Mouse (Mus musculus): ENCODE measurements around the gene Mmp14. TPM values are rescaled to one million over a fixed set of nuclear protein-coding genes. Genes with fewer than 3 reads are reported as not detected.

The Mmp14 gene
- polyA plus RNA-seq, 1 experiment from 2014 or later: 183 TPM

DNA sequence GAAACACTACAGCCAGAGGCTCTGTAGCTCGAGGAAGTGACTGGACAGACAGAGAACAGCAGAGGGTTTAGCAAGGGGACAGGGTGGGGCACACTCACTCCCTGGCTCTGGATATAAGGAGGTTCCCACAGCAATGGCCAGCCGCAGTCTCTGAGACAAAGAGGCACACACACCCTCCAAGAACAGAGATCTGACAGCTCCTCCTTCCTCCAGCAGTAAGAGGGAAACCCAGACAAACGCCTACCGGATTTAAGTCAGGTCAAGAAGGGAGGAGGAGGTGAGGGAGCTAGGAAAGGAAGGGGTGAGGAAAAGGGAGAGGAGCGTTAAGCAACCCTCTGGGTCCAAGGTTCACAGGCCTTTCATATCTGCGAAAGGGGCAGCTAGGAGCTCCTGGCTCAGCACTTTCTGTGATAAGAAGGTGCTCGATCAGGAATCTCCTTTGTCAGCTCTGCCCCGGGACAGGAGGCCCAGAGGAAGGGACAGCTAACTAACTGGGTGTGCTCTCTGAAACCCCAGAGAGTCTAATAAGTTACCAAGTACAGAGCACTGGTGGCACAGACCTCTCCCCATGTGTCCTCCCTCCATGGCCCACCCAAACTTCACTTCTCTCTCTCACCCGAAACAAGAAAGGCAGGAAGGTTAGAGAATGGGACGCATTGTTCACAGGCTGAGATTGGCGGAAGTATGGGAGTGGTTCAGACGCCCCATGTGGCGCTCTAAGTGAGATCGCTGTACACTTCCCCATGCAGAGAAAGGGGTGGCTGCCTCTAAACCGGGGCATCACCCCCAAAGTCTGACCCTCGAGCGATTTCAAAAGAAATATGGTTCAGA, 21.2 kb upstream of the Mmp14 start:
- peak overlapping the region; percentile 55 for H3K9ac ChIP-seq (ENCODE audit: low read length)
- H3K4me2 ChIP-seq (ENCODE audit: low read depth, low read length): peak overlapping the region; percentile 41
- peak; percentile 50 for ATAC-seq (ENCODE audit: low read depth)
- no peaks in the 10 kb centered on the region for H3K36me3 ChIP-seq (ENCODE audit: control insufficient read depth, insufficient read depth, low read length)
- no peaks in the 10 kb centered on the region for H3K27me3 ChIP-seq (ENCODE audit: control insufficient read depth, insufficient read depth, low read depth, low read length)
- no peaks in the 10 kb centered on the region for H3K9me3 ChIP-seq (ENCODE audit: control insufficient read depth, low read length)
- 25% methylated on average over 17 of the region's 17 CpGs for WGBS
- peak overlapping the region; percentile 15; the same call in 1 of the 2 replicates for H3K4me3 ChIP-seq (ENCODE audit: low read length)
- H3K4me1 ChIP-seq (replicated peaks; ENCODE audit: control insufficient read depth, insufficient read depth, low read length): peaks cover 27% of the 10 kb centered on the region
- peak overlapping the region; percentile 89 for H3K27ac ChIP-seq (ENCODE audit: low read length)

DNA sequence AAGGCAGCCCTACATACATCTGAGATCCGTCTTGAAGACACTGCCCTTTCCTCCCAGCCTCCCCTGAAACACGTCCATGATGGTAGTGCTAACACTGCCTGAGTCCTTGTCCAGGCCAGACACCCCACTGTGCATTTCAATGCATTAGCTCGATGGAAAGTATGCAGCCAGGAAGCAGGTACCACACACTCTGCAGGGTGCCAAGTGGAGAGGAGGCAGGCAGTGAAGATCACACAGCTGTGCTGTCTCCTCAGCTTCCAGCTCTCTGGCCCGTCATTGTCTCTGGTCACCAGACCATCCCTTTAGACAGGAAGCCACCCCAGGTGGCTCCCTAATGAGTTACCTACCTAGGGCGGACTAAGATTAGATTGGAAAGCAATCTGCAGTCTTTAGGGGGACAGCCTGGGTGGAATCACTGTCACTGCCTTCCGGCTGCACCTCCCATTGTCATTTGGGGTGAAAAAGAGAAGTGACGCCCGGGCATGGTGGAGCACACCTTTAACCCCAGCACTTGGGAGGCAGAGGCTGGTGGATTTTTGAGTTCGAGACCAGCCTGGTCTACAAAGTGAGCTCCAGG, 19.3 kb upstream of the Mmp14 start:
- no peak for ATAC-seq (ENCODE audit: low read depth)
- WGBS: 71% methylated on average over 9 of the region's 9 CpGs
- Histone ChIP-seq H3K4me3 (ENCODE audit: low read length) (no peak overlapping the region), H3K9ac (ENCODE audit: low read length) (no peak overlapping the region), H3K27ac (ENCODE audit: low read length) (no peak overlapping the region), H3K27me3 (ENCODE audit: control insufficient read depth, insufficient read depth, low read depth, low read length) (no peaks in the 10 kb centered on the region), H3K4me2 (ENCODE audit: low read depth, low read length) (no peak overlapping the region), H3K4me1 (replicated peaks; ENCODE audit: control insufficient read depth, insufficient read depth, low read length) (peaks cover 35% of the 10 kb centered on the region), H3K36me3 (ENCODE audit: control insufficient read depth, insufficient read depth, low read length) (no peaks in the 10 kb centered on the region), H3K9me3 (ENCODE audit: control insufficient read depth, low read length) (no peaks in the 10 kb centered on the region)

DNA sequence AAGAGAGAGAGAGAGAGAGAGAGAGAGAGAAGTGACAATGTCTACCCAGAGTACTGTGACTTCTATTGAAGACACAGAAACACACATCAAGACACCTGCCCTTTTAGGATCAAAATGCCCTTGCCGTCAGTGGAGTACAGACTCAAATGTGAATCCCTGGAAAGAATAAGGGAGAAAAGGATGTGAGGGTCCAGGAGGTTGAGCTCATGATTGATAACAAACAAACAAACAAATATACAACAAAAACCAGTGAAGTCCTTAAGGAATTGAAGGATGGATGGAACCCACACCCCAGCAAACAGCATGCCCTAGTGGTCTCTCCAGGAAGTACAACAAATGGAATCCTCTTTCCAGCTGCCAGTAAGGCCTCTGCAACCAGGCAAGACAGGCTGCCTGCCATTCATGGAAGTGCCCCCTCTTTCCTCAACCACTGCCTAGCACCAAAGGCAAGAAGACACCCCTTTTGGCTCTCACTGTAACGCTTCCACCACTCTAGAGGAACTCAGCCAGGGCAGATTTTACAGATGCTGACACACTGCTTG, 18.7 kb upstream of the Mmp14 start:
- no peak for ATAC-seq (ENCODE audit: low read depth)
- peaks cover 41% of the 10 kb centered on the region for H3K4me1 ChIP-seq (replicated peaks; ENCODE audit: control insufficient read depth, insufficient read depth, low read length)
- peak overlapping the region; percentile 33; the same call in 1 of the 2 replicates for H3K4me3 ChIP-seq (ENCODE audit: low read length)
- no peaks in the 10 kb centered on the region for H3K9me3 ChIP-seq (ENCODE audit: control insufficient read depth, low read length)
- peak overlapping the region; percentile 93 for H3K27ac ChIP-seq (ENCODE audit: low read length)
- peak overlapping the region; percentile 51 for H3K4me2 ChIP-seq (ENCODE audit: low read depth, low read length)
- 49% methylated on average over 2 of the region's 2 CpGs for WGBS
- H3K9ac ChIP-seq (ENCODE audit: low read length): peak overlapping the region; percentile 16; the same call in 1 of the 2 replicates
- H3K27me3 ChIP-seq (ENCODE audit: control insufficient read depth, insufficient read depth, low read depth, low read length): no peaks in the 10 kb centered on the region
- H3K36me3 ChIP-seq (ENCODE audit: control insufficient read depth, insufficient read depth, low read length): no peaks in the 10 kb centered on the region

DNA sequence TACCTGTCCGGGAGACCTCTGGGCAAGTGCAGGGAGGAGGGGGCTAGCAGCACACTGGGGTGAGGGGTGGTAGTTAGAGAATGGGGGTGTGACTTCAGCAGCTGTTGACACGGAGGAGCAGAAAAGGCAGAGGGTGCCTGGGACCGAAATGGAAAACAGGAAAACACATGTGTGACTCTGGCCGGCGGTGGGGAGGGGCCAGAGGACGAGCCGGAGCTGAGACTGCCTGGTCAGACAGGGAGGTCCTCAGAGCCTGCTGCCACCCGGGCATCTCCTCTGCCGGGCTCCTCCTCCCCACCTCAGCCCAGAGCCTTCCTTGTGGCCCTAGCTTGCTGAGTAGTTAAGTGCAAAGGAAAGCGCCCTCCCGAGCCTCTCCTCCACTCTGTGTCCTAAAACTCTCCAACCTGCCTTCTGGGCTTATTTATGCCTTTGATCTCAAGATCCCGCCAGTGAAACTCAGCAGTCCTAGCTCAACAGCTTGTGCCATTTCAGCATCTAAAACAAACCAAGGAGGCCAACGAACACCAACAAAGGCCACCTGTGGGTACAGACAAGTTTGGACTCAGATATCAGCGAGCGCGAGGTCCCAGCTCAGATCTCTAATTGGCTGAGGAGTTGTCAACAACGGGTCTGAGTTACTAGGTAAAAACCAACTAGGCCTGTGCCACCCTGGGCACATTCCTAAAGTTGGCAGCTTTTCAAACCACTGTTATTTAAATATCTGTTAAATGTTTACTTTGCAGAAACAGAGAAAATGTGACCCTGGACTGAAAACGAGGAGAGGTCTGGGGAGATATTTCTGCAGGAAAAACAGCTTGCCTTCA, 17.3 kb upstream of the Mmp14 start:
- Histone ChIP-seq H3K4me3 (ENCODE audit: low read length) (peak overlapping the region; percentile 33), H3K4me2 (ENCODE audit: low read depth, low read length) (peak overlapping the region; percentile 51), H3K36me3 (ENCODE audit: control insufficient read depth, insufficient read depth, low read length) (no peaks in the 10 kb centered on the region), H3K27ac (ENCODE audit: low read length) (peak overlapping the region; percentile 93), H3K9me3 (ENCODE audit: control insufficient read depth, low read length) (no peaks in the 10 kb centered on the region), H3K27me3 (ENCODE audit: control insufficient read depth, insufficient read depth, low read depth, low read length) (no peaks in the 10 kb centered on the region), H3K4me1 (replicated peaks; ENCODE audit: control insufficient read depth, insufficient read depth, low read length) (peaks cover 41% of the 10 kb centered on the region), H3K9ac (ENCODE audit: low read length) (peak overlapping the region; percentile 23)
- 8% methylated on average over 18 of the region's 18 CpGs for WGBS
- peak; percentile 56 for ATAC-seq (ENCODE audit: low read depth)

DNA sequence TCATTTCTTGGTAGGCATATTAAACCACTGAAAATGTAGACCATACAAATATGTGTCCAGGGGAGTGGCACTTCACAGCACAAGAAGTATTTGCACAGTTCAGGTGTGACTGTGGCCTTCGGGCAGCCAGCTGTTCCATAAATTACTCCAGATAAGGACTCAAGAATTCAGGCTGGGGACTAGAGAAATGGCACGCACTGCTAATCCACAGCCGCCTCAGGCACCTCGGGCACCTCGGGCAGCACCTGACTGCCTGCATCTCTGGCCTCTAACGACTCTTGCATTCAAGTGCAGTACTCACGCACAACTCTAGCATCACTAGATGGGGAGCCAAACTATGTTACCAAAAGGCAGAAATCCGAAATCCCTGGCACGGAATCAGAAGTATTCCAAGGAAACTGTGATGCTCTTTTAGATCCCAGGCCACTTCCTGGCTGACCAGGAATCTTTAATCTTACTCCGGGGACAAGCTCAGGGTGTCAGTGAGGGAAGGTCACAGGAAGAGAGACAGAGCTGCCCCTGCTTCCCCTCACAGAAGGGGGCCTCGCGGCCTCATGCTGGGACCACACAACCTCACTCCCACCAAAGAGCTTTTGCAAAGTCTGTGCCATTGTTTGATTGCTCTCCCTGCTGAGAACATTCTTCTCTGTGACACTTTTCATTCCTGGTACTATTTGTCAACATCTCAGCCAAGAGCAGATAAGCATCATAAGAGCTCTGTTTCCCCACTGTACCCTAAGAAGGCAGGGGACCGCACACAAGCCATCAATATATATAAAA, 16.0 kb upstream of the Mmp14 start:
- no peak overlapping the region for H3K4me3 ChIP-seq (ENCODE audit: low read length)
- H3K9me3 ChIP-seq (ENCODE audit: control insufficient read depth, low read length): no peaks in the 10 kb centered on the region
- H3K4me2 ChIP-seq (ENCODE audit: low read depth, low read length): 0 out of 2 replicates have a peak overlapping the region, but pooled peaks have one; percentile 2
- H3K36me3 ChIP-seq (ENCODE audit: control insufficient read depth, insufficient read depth, low read length): no peaks in the 10 kb centered on the region
- ATAC-seq (ENCODE audit: low read depth): peak; percentile 64
- H3K27ac ChIP-seq (ENCODE audit: low read length): peak overlapping the region; percentile 93
- H3K4me1 ChIP-seq (replicated peaks; ENCODE audit: control insufficient read depth, insufficient read depth, low read length): peaks cover 33% of the 10 kb centered on the region
- H3K9ac ChIP-seq (ENCODE audit: low read length): no peak overlapping the region
- H3K27me3 ChIP-seq (ENCODE audit: control insufficient read depth, insufficient read depth, low read depth, low read length): no peaks in the 10 kb centered on the region
- WGBS: 20% methylated on average over 13 of the region's 13 CpGs

DNA sequence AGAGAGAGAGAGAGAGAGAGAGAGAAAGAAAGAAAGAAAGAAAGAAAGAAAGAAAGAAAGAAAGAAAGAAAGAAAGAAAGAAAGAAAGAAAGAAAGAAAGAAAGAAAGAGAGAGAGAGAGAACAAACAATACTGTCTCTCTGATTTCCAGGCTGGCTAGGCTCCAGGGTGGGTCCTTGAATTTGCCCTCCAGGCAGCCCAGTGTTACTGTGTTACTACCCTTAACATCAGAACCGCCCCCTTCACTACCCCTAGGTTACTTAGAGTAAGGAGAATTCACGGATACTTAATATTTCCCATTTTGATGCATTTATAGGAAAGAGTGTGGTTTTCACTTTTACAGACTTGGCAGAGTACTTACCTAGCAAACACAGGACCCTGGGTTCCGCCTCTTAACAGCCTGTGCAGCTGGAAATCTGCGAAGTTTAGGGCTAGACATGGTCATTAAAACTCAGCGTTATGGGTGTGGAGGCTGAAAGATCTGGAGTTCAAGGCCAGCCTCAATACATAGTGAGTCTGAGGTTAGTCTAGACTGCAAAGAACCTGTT, 15.1 kb upstream of the Mmp14 start:
- Histone ChIP-seq H3K4me3 (ENCODE audit: low read length) (no peak overlapping the region), H3K4me2 (ENCODE audit: low read depth, low read length) (no peak overlapping the region), H3K9ac (ENCODE audit: low read length) (no peak overlapping the region), H3K27me3 (ENCODE audit: control insufficient read depth, insufficient read depth, low read depth, low read length) (no peaks in the 10 kb centered on the region), H3K9me3 (ENCODE audit: control insufficient read depth, low read length) (no peaks in the 10 kb centered on the region), H3K36me3 (ENCODE audit: control insufficient read depth, insufficient read depth, low read length) (no peaks in the 10 kb centered on the region), H3K27ac (ENCODE audit: low read length) (peak overlapping the region; percentile 19), H3K4me1 (replicated peaks; ENCODE audit: control insufficient read depth, insufficient read depth, low read length) (peaks cover 33% of the 10 kb centered on the region)
- no peak for ATAC-seq (ENCODE audit: low read depth)
- WGBS: 42% methylated on average over 5 of the region's 5 CpGs

DNA sequence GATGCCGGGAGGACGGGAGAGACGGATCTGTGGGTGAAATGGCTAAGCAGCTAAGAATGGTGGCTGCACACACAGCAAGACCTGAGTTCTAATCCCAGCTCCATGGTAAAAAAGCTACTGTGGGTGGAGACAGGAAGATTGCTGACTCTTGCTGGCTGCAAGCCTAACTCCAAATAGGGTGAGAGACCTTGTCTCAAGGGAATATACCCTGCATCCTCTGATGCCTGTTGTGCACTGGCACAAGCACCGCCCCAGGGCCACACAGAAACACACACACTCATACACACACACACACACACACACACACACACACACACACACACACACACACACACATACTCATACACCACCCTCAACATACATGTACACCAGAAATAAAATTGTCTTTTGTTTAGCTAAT, 14.6 kb upstream of the Mmp14 start:
- no peak overlapping the region for H3K4me2 ChIP-seq (ENCODE audit: low read depth, low read length)

DNA sequence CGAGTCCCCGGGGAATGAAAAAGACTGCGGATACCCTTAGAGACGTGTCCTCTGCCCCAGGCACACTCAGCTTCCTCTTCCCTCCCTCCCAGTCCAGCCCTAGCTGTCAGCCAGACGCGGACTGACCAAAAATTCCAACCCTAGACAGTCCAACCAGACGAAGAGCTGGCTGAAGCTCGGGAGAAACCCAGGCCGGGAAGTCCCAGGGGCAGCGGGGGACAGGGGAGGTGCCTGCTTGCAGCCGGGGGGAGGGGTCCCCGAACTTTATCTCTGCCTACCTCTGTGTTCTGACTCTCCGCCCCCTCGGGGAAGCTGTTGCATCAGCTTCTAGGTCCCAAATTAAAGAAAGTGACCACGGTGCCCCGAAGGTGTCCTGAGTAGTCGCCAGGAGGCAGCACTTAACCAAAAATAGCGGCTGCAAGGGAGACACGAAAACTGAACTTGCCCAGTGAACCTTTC, 13.8 kb upstream of the Mmp14 start, which contains the start of gene Slc7a7:
Gene Slc7a7, minus strand, starts transcription at position 158 of the 459 bp plus-strand sequence.
- Histone ChIP-seq H3K9me3 (ENCODE audit: control insufficient read depth, low read length) (no peaks in the 10 kb centered on the region), H3K4me3 (ENCODE audit: low read length) (peak within 1 kb of the TSS; percentile 11), H3K4me1 (replicated peaks; ENCODE audit: control insufficient read depth, insufficient read depth, low read length) (peaks cover 33% of the 10 kb centered on the region), H3K9ac (ENCODE audit: low read length) (peak within 1 kb of the TSS; percentile 52; the same call in 1 of the 2 replicates), H3K27me3 (ENCODE audit: control insufficient read depth, insufficient read depth, low read depth, low read length) (no peaks in the 10 kb centered on the region), H3K27ac (ENCODE audit: low read length) (peak within 1 kb of the TSS; percentile 19), H3K36me3 (ENCODE audit: control insufficient read depth, insufficient read depth, low read length) (no peaks in the 10 kb centered on the region), H3K4me2 (ENCODE audit: low read depth, low read length) (peak within 1 kb of the TSS; percentile 32)
- ATAC-seq (ENCODE audit: low read depth): no peak
- 7% methylated on average over 19 of the region's 19 CpGs for WGBS

More for the DNA sequence above, 14.6 kb upstream of the Mmp14 start:
- ATAC-seq (ENCODE audit: low read depth): no peak
- H3K27me3 ChIP-seq (ENCODE audit: control insufficient read depth, insufficient read depth, low read depth, low read length): no peaks in the 10 kb centered on the region
- no peaks in the 10 kb centered on the region for H3K9me3 ChIP-seq (ENCODE audit: control insufficient read depth, low read length)
- no peak overlapping the region for H3K9ac ChIP-seq (ENCODE audit: low read length)
- H3K4me1 ChIP-seq (replicated peaks; ENCODE audit: control insufficient read depth, insufficient read depth, low read length): peaks cover 33% of the 10 kb centered on the region
- H3K36me3 ChIP-seq (ENCODE audit: control insufficient read depth, insufficient read depth, low read length): no peaks in the 10 kb centered on the region
- 79% methylated on average over 4 of the region's 4 CpGs for WGBS
- H3K27ac ChIP-seq (ENCODE audit: low read length): peak overlapping the region; percentile 19
- H3K4me3 ChIP-seq (ENCODE audit: low read length): no peak overlapping the region
